Mouse (Mus musculus): ENCODE results near the gene Ltb. TPM values are rescaled to one million over a fixed set of nuclear protein-coding genes. Genes with fewer than 3 reads are reported as not detected.

Ltb gene
- polyA plus RNA-seq, 1 experiment from 2014 or later, result 5.2 TPM

DNA sequence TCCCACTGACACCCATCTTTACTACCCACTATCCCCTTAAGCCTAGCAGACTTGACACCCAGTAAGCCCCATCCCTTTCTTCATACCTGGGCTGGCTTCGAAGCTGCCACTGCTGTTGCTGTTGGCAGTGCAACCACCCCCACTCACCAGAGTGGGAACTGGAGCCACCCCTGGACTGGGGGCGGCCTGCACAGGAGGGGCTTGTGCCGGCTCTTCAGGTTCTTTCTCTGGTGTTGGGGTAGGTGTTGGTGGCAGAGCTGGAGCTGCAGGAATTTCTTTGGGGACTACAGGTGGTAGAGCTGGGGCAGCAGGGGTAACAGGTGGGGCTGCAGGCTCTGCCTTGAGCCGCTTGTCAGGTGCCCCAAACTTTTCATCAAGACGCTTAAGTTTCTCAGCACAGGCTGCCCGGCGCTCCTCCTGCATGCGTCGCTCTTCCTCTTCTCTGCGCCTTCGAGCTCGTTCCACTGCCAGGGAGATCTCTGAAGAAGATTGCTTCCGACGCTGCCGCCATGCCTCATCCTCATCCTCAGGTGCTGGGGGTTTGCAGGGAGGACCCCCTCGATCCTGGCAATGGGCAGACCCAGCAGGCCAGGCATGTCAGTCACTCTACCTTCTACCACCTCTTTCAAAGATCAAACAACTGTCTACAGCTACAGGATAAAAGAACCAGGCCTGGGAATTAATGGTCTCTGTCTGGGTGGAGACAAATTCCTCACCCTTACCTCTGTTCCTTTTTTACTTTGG, 35.2 kb upstream of the Ltb start:
- WGBS, result 95% methylated on average over 16 of the region's 16 CpGs

DNA sequence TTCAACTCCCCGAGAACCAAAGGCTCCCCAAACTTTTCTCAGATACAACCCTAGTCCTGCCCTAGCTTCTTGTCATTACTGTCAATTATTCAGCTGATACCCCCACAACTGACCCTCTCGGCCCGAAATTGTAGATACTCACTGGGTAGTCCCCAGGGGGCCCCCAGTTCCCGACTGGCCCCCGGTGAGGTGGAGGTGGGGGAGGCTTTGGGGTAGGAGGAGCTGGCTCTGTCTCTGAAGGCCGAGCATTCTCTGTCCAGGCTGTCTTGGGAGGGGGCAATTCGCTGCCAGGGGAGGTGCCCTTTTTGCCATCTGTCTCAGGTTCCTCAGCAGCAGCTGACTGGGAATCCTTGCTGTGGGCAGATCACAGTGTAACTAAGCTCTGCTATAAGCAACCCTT, 34.6 kb upstream of the Ltb start:
- Histone ChIP-seq H3K9me3 (no peaks in the 10 kb centered on the region), H3K36me3 (peaks cover 74% of the 10 kb centered on the region), H3K9ac (no peak overlapping the region), H3K4me2 (replicated peaks) (no peak overlapping the region), H3K4me1 (replicated peaks) (peaks cover 11% of the 10 kb centered on the region), H3K27ac (no peak overlapping the region), H3K27me3 (replicated peaks) (no peaks in the 10 kb centered on the region), H3K4me3 (replicated peaks) (no peak overlapping the region)
- 84% methylated on average over 7 of the region's 7 CpGs for WGBS
- ATAC-seq, result no peak

More for the DNA sequence above, 35.2 kb upstream of the Ltb start:
- H3K27me3 ChIP-seq (replicated peaks), result no peaks in the 10 kb centered on the region
- peaks cover 11% of the 10 kb centered on the region for H3K4me1 ChIP-seq (replicated peaks)
- H3K9ac ChIP-seq, result no peak overlapping the region
- no peaks in the 10 kb centered on the region for H3K9me3 ChIP-seq
- H3K4me2 ChIP-seq (replicated peaks), result no peak overlapping the region
- H3K27ac ChIP-seq, result no peak overlapping the region
- no peak for ATAC-seq
- H3K4me3 ChIP-seq (replicated peaks), result no peak overlapping the region
- peaks cover 80% of the 10 kb centered on the region for H3K36me3 ChIP-seq

DNA sequence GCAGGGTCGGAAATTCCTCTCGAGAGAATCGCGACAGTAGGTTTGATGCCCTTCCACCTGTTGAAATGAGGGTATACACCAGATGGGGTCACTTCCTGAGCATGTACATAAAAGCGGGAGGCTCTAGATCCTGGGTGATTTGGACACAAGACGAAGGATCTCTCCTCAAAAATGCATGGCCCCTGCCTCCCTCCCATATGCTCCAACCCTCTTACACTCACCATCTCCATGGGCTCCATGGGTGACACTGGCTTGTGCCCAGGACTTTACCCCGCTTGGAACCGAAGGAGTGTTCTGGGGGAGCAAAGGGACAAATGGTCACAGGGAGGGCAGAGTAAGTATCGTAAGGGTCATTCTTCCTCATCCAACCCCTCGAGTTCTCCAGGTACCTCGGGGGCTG, 32.8 kb upstream of the Ltb start:
- ATAC-seq, result no peak
- H3K9ac ChIP-seq, result no peak overlapping the region
- 0 out of 2 replicates have a peak overlapping the region, but pooled peaks have one; percentile 82 for H3K4me2 ChIP-seq (replicated peaks)
- H3K4me3 ChIP-seq (replicated peaks), result no peak overlapping the region
- WGBS, result 78% methylated on average over 11 of the region's 11 CpGs
- H3K27ac ChIP-seq, result no peak overlapping the region
- peaks cover 17% of the 10 kb centered on the region for H3K4me1 ChIP-seq (replicated peaks)
- no peaks in the 10 kb centered on the region for H3K9me3 ChIP-seq
- peaks cover 57% of the 10 kb centered on the region for H3K36me3 ChIP-seq
- no peaks in the 10 kb centered on the region for H3K27me3 ChIP-seq (replicated peaks)

DNA sequence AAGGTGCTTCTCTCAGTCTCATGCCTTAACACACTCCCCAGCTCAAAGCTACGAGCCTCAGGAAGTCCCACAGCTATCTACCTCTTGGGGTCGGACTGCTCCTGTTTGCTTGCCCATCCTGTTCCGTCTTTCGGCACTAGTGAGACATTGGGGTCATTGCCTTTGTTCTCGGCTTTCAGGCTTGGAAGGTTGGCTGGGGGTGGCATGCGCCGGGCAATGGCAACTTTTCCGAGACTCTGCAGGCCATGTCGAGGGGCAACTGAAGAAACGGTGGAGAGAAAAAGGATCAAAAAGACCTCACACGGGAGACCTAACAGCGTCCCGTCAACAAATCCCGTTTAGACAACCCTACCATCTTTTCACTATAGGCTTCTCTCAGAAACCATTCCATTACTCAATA, 32.1 kb upstream of the Ltb start:
- ATAC-seq, result no peak
- Histone ChIP-seq H3K36me3 (peaks cover 50% of the 10 kb centered on the region), H3K4me2 (replicated peaks) (peak overlapping the region; percentile 82), H3K4me3 (replicated peaks) (peak overlapping the region; percentile 100), H3K9me3 (no peaks in the 10 kb centered on the region), H3K27ac (no peak overlapping the region), H3K27me3 (replicated peaks) (no peaks in the 10 kb centered on the region), H3K4me1 (replicated peaks) (peaks cover 18% of the 10 kb centered on the region), H3K9ac (peak overlapping the region; percentile 5; the same call in 1 of the 2 replicates)
- WGBS, result 78% methylated on average over 14 of the region's 14 CpGs

DNA sequence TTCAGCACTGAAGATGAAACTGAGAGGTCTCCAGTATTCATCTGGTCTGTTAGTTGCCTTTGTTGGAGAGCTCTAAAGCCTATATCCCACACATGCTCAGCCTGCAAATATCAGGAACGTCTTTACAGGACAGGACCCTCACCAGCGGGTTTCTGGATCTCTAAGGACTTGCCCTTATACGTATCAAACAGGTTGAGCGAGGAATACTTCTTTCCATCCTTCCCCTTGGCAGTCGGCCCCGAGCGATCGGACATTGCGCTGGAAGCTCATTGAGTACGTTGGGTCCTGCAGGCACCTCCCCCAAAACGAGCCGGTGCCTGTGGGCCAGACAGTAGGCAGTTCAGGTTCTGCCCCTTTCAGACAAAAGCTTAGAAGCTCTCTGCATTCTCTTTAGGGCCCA, 31.5 kb upstream of the Ltb start:
- Histone ChIP-seq H3K4me1 (replicated peaks) (peaks cover 18% of the 10 kb centered on the region), H3K9me3 (no peaks in the 10 kb centered on the region), H3K27ac (no peak overlapping the region), H3K27me3 (replicated peaks) (no peaks in the 10 kb centered on the region), H3K36me3 (peaks cover 44% of the 10 kb centered on the region), H3K4me2 (replicated peaks) (peak overlapping the region; percentile 82), H3K4me3 (replicated peaks) (peak overlapping the region; percentile 100), H3K9ac (peak overlapping the region; percentile 100)
- WGBS, result 24% methylated on average over 12 of the region's 12 CpGs
- ATAC-seq, result no peak

DNA sequence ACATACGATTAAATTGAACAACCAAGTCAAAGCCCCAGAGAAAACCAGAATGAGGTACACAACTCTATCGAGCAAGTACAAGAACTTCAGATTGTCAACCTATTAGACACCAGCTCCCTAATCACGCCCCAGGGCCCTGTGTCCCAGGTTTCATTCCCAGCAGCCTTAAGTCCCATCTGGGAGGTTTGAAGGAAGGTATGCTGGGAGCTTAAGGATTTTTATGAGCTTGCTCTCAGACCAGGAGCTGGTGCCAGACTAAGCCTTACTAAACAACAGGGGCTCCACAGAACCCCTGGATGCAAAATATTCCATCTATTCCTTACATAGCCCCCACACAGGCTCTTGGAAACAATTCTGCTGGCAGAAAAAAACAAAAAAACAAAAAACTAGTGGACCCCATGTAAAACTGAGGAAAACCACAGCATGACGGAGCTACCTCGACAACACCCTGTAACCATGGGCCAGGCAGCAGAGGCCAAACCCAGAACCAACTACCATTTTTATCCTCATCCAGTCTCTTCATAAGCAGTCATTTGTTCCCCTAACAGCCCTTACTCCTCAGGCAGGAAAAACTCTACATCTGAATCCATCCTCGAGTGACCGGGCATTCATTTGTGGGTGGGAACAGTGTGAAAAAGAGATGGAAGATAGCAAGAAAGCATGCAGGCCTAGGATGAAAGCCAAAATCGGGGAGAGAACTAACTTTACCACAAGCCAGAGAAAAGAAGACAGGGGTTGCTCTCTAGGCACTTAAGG, 30.7 kb upstream of the Ltb start:
- Histone ChIP-seq H3K4me2 (replicated peaks) (peak overlapping the region; percentile 82), H3K27ac (peak overlapping the region; percentile 94), H3K4me1 (replicated peaks) (peaks cover 18% of the 10 kb centered on the region), H3K9me3 (no peaks in the 10 kb centered on the region), H3K9ac (peak overlapping the region; percentile 100), H3K36me3 (peaks cover 36% of the 10 kb centered on the region), H3K27me3 (replicated peaks) (no peaks in the 10 kb centered on the region), H3K4me3 (replicated peaks) (peak overlapping the region; percentile 100)
- 8% methylated on average over 8 of the region's 8 CpGs for WGBS
- ATAC-seq, result no peak

DNA sequence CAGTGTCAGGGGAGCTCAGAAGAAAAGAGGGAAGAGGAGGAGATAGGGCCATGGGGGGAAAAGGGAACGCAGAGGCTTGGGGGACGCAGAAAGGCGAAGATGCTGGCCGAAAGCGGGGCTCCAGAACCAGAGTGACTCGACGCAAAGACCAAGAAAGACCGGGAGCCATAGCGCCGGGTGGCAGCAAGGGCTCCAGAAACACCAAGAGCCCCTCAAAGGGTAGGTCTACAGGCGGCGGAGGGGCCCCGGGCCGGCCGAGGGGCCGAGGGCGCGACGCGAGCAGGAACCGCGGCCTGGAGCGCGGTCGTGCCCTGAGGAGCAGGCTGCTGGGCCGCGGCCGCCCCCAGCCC, 30.0 kb upstream of the Ltb start:
- Histone ChIP-seq H3K27me3 (replicated peaks) (no peaks in the 10 kb centered on the region), H3K4me2 (replicated peaks) (peak overlapping the region; percentile 82), H3K4me1 (replicated peaks) (peaks cover 18% of the 10 kb centered on the region), H3K36me3 (peaks cover 30% of the 10 kb centered on the region), H3K9ac (peak overlapping the region; percentile 100), H3K9me3 (no peaks in the 10 kb centered on the region), H3K4me3 (replicated peaks) (peak overlapping the region; percentile 100), H3K27ac (peak overlapping the region; percentile 94)
- ATAC-seq, result no peak
- WGBS, result under 1% methylated on average over 26 of the region's 28 CpGs

DNA sequence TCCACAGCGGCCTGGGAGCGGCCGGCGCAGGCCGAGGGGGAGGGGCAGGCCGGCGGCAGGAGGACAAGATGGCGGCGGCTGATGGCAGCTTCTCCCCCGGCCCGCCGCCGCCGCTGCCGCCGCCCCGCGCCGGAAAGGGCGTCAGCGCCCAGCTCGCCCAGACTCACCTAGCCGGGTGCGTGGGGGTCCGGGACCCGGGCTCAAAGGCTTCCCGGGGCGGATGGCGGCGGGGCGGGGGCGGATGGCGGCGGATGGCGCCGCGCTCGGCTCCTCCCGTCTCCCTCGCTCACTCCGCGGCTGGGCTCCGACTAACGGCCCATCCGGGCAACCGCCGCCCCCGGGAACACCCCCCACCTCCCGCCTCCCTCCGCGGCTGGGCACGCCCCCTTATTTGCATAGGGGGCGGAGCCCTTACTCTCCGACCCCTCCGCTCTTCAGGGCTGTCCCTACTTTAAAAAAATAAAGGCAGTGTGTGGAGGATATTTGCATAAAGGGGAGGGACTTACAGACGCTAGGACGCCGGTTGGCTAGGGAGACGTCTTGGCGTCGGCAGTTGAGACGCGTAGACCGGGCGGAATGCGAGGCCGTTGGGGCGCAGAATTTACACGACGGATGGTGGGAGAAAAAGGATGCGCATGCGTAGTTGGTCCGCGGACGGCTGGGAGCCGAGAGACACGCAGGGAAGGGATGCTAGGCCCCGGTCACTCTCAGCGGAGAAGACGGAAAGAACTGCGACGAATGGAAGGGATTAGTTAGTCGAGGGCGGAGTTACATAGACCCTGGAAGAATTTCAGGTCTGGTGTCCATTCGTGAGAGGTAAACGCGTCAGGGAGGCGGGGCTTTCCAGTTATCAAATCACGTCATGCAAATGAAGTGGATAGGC, 29.4 kb upstream of the Ltb start, which contains the start of gene Prrc2a:
Prrc2a (minus strand) TSS at position 330 of the 883 bp plus-strand sequence.
- Histone ChIP-seq H3K27me3 (replicated peaks) (no peaks in the 10 kb centered on the region), H3K4me2 (replicated peaks) (peak within 1 kb of the TSS; percentile 82), H3K9me3 (no peaks in the 10 kb centered on the region), H3K36me3 (peaks cover 23% of the 10 kb centered on the region), H3K4me1 (replicated peaks) (peaks cover 18% of the 10 kb centered on the region), H3K4me3 (replicated peaks) (peak within 1 kb of the TSS; percentile 100), H3K27ac (peak within 1 kb of the TSS; percentile 98), H3K9ac (peak within 1 kb of the TSS; percentile 100)
- under 1% methylated on average over 68 of the region's 89 CpGs for WGBS
- ATAC-seq, result peak; percentile 98

DNA sequence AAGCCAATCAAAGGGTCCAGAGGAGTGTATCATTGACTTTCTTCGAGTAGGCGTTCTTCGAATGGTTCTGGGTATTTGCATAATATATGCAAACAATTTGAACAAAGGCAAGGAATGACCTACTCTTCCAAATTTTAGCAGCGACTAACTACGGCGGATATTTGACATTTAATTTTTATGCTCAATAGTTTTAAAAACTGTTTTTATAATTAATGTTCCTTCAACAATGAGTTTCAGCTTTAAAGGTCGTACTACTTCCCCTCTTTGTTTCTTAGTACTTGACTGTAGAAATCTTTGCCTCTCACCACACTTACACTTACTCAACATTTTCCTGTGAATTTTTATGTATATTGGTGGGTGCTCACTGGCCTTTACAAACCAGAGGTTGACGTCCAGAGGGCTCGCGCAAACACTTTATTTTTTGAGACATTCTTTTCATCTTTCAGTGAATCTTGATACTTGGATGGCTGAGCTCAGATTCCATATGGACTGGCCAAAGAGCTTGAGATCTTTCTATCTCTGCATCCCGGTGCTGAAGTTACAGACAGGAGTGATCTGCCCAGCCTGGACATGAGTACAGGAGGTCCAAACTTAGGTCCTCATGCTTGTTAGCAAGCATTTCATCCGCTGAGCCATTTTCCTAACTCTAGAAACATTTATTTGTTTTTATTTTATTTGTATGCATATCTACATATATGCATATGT, 28.6 kb upstream of the Ltb start:
- H3K4me3 ChIP-seq (replicated peaks), result peak overlapping the region; percentile 100
- no peaks in the 10 kb centered on the region for H3K27me3 ChIP-seq (replicated peaks)
- H3K9ac ChIP-seq, result peak overlapping the region; percentile 3; the same call in 1 of the 2 replicates
- peak overlapping the region; percentile 98 for H3K27ac ChIP-seq
- no peak; the same call in 1 of the 2 replicates for ATAC-seq
- 16% methylated on average over 12 of the region's 12 CpGs for WGBS
- H3K4me2 ChIP-seq (replicated peaks), result peak overlapping the region; percentile 50
- H3K36me3 ChIP-seq, result peaks cover 15% of the 10 kb centered on the region
- peaks cover 18% of the 10 kb centered on the region for H3K4me1 ChIP-seq (replicated peaks)
- no peaks in the 10 kb centered on the region for H3K9me3 ChIP-seq

DNA sequence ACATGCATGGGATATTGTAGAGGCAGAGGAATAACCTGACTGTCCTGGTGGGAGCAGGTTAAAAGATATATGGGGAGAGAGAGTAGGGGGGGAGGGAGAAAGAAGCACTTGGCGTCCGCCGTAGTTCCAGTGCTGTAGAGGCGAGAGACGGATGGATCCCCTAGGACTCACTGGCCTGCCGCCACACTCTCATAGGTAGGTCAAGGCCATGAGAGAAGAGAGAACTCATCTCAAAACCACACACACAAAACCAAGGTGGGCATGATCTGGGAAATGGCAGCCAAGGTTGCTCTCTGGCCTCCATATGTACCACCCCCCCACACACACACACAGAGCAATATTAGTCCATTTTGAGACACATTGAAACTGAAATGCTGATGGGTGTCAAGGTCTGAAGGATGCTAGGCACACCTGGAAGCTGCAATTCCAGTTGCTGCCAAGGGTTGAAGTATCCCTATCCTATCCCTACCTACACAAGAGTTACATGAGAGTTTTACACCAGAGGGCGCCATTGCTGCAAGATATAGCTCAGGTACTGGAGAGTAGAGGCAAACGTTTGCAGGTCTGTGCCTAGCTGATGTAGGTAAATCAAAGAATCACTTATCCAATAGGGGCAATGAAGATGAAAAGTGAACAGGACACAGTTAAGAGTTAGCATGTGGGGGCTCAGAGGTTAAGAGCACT, 27.7 kb upstream of the Ltb start:
- no peak overlapping the region; the same call in 1 of the 2 replicates for H3K4me3 ChIP-seq (replicated peaks)
- H3K9ac ChIP-seq, result no peak overlapping the region

DNA sequence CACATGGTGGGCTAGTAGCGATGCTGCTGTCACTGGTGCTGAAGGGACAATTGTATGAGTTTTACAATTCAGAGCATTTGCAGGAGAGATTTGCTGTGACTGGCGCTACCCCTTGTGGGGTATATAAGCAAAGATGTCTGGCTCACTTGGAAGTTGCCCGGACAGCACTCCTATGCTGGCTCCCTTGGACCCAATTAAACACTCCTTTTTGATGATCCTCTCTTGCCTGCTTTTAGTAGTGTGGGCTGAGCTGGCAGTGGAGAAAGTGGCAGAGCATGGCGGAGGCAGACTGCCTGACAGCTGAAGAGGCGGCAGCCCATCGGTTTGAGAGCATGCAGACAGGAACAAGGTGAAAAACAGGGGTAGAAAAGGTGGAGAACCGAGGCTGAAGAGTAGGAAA, 26.4 kb upstream of the Ltb start:
- no peak overlapping the region for H3K4me3 ChIP-seq (replicated peaks)
- H3K9ac ChIP-seq, result no peak overlapping the region
- H3K4me2 ChIP-seq (replicated peaks), result no peak overlapping the region
- WGBS, result 89% methylated on average over 7 of the region's 7 CpGs
- no peaks in the 10 kb centered on the region for H3K36me3 ChIP-seq
- no peak for ATAC-seq
- peaks cover 9% of the 10 kb centered on the region for H3K4me1 ChIP-seq (replicated peaks)
- H3K27me3 ChIP-seq (replicated peaks), result no peaks in the 10 kb centered on the region
- H3K27ac ChIP-seq, result no peak overlapping the region
- H3K9me3 ChIP-seq, result no peaks in the 10 kb centered on the region

More for the DNA sequence above, 27.7 kb upstream of the Ltb start:
- Histone ChIP-seq H3K27ac (no peak overlapping the region), H3K9me3 (no peaks in the 10 kb centered on the region), H3K27me3 (replicated peaks) (no peaks in the 10 kb centered on the region), H3K4me1 (replicated peaks) (peaks cover 18% of the 10 kb centered on the region), H3K36me3 (peaks cover 7% of the 10 kb centered on the region), H3K4me2 (replicated peaks) (peak overlapping the region; percentile 50)
- no peak for ATAC-seq
- 64% methylated on average over 8 of the region's 8 CpGs for WGBS
